ENCODE assay signal across 8 mouse cellular contexts in the genomic region with DNA sequence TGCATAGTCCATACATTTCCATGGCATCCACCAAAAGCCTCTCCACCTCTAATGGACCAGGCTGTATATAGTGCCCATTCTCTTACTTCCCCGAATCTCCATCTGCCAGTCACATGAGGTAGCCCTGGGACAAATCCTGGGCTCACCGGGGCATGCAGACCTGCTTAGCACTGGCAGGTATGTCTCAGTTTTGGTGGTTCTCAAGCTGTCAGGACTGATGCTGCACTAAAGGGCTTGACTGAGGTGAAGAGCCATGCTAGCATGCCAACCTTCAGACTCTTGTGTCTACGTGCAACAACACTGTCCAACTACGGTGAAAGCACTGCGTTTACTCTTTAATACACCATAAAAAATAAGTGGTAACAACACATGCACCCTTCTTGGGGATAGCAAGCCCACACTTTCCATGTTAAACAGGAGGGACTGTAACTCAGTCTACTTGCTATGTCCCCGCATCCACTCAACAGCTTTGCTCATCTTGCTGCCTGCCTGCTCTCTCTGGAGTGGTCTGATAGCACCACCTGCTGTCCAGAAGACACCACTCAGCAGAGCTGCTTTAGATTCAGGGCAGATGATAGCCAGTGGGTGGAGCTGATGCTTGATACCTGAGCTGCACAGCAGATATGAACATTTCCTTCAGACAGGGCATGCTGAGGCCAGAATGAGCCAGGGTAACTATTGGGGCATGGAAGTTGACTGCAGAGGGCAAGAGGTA.
DNase-seq lines count a peak whose midpoint lies in the region; ATAC-seq lines count a peak whose summit lies in the region.

No protein-coding gene starts in this region.

- peak; percentile 98 for ATAC-seq in frontal cortex, adult (ENCODE audit: low TSS enrichment)
- ATAC-seq in hindbrain, embryonic 14.5 days (ENCODE audit: low FRiP score): peak; percentile 88

- no peak overlapping the region for H3K9ac ChIP-seq in hindbrain, embryonic 14.5 days

- H3K4me1 ChIP-seq in hindbrain, embryonic 14.5 days (replicated peaks; ENCODE audit: control insufficient read depth, insufficient read depth, low read length): no peaks in the 10 kb centered on the region

- no peaks in the 10 kb centered on the region for H3K9me3 ChIP-seq in hindbrain, embryonic 14.5 days (ENCODE audit: control insufficient read depth, low read length)

- H3K27ac ChIP-seq in hindbrain, embryonic 14.5 days: no peak overlapping the region

- peak; percentile 89 for DNase-seq in NIH3T3 (ENCODE audit: low read depth)
- DNase-seq in cerebellum, adult 9-10 months: peak; percentile 94
- DNase-seq in hindbrain, embryonic 14.5 days (ENCODE audit: low spot score): peak; percentile 84
- peak; percentile 83 to 90 for DNase-seq in layer of hippocampus, postnatal 14 days (ENCODE audit: low spot score in 2 of 2)
- peak; percentile 63 for DNase-seq in lung, postnatal 25 days (ENCODE audit: low spot score)
- DNase-seq in right cerebral cortex, adult 18-20 months: peak; percentile 88
- peak; percentile 47 for DNase-seq in urinary bladder, adult 2 months (ENCODE audit: low spot score)

- H3K4me3 ChIP-seq in hindbrain, embryonic 14.5 days (replicated peaks; ENCODE audit: low read length): no peak overlapping the region

- H3K4me2 ChIP-seq in hindbrain, embryonic 14.5 days (replicated peaks): no peak overlapping the region

- no peaks in the 10 kb centered on the region for H3K36me3 ChIP-seq in hindbrain, embryonic 14.5 days (replicated peaks; ENCODE audit: control insufficient read depth, insufficient read depth)

- WGBS in hindbrain, embryonic 14.5 days: 80% methylated on average over 6 of the region's 6 CpGs

- H3K27me3 ChIP-seq in hindbrain, embryonic 14.5 days (ENCODE audit: control insufficient read depth, insufficient read depth, low read length): no peaks in the 10 kb centered on the region
